Mouse (Mus musculus): ENCODE measurements around the gene Igf1r.
A peak's percentile ranks its signal among the peaks of the same experiment; 100 is the strongest.

The Igf1r gene

GRCm38 (mm10) chr7:68054498-68054897 is 101.9 kb downstream of the Igf1r start:
- no peak for DNase-seq (ENCODE audit: low spot score)

DNA sequence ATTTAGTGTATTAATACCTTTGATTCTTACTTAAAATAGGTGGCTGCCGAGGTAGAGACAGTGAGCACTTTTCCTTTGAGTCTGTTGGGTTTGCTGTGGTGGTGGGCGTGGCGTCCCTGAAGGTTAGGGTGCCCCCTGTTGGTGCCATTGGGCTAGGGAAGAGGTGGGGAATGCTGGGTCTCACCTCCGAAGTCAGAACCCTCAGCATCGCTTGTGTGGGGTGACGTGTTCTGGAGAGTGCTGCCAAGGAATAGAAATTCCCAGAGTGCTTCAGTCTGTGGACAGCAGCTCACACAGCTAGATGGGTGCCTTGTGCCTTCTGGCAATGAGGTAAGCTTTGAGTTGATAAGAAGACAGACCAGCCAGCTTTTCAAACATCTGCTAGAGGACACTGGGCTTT is 102.3 kb downstream of the Igf1r start:
- DNase-seq (ENCODE audit: low spot score): no peak

DNA sequence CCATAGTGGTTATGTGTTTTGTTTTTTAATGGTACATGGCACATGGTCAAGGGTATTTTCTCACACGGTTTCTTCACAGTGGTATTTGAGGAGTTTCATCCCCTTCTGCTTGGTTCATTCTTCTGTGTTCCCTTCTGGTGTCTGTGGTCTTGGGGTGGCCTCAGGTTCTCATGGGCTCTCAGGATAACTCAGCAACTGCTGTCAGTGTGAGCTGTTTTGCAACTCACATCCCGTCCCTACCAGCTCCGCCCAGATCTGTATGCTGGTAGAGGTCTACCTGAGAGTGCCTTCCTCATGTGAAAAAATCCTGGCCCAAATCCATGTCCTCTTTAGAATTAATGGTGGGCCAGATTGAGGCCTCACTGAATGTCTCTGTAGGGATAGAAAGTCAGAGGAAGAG is 104.4 kb downstream of the Igf1r start:
- DNase-seq (ENCODE audit: low spot score): no peak

GRCm38 (mm10) chr7:68059690-68060089 is 107.1 kb downstream of the Igf1r start:
- DNase-seq (ENCODE audit: low spot score): no peak

DNA sequence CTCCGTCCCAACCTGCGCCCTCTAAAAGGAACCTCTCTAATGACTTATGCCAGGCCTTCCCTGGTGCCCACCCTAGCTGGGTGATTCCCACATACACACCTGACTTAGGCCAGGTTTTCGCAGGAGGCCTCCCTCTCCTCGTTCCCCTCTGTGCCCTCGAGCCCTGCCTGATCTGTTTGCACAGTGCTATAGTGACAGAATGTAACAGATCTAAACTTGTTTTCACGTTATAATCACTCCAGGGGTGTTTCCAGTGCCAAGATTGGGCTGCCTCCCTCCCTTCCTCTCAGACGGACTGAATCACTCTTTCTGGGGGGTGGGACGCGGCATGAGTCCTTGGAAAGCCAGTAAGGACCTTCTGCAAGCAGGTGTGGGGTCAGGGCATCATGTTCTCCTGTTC is 108.8 kb downstream of the Igf1r start:
- no peak for DNase-seq (ENCODE audit: low spot score)

DNA sequence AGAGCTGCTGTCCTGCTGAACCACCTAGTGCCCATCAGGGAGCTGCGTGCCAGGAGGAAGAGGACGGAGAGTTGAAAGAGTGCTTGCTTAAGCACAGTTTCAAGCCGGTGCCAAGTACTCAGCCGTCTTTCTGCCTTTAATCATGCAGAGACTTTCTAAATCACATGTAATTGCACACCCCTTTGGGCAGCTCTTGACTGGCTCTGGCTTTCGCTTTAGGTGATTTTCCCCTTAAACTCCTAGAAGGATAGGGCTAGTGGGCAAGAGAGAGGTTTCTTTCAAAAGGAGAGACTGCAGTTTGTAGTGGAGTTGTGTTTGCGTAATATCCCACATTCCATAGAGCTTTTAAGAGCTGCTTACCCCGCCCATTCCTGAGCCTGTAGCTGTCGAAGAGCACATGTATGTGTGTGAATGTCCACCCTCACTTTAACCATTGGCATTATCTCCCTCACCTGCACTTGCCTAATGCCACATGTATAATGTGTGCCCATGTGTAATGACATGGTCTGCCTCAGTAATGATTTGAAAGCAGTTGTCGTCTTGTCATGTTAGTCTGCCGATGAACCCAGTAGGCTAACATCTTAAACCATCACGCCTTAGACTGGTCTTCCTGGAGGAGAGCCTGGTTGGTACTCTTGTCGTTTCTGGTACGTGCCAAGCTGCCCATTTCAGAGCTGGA is 109.7 kb downstream of the Igf1r start:
- DNase-seq (ENCODE audit: low spot score): peak; percentile 71

DNA sequence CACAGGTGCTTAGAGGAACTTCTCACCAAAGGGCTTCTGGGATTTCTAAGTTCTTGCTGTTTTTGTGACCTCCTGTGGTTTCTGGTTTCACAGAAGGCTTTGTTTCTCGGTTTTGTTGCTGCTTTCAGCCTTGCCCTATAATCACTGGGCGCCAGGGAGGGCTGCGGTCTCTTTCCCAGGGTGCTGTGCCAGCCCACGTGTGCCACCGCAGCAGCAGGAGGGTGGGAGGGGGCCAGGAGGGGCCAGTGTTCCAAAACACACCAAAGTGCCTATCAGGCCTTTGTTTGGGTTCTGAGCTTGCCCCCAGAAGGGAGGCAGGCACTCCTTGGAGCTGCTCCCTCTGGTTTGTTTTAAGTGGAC is 110.2 kb downstream of the Igf1r start:
- no peak for DNase-seq (ENCODE audit: low spot score)

DNA sequence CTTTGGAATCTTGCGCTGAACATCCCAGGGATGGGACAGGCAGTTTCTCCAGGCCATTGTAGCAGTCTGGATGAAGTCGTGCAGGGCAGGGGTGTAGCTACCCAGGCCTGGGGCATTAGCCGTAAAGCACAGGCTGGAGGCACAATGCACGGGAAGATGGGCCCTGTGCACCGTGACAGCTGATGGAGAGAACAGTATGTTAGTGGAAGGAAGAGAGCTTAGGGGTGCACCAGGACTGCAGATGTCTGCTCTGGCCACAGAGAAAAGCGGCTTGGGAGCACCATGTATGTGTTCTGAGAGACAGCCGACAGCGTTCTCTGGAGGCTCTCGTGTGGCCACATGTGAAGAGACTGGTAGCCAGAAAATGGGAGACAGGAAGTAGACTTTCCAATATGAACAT is 111.1 kb downstream of the Igf1r start:
- no peak for DNase-seq (ENCODE audit: low spot score)

- DNase-seq (ENCODE audit: low spot score): no peak
These were observed 111.5 kb downstream of the Igf1r start for GRCm38 (mm10) chr7:68064120-68064519.

GRCm38 (mm10) chr7:68064647-68065362 is 112.2 kb downstream of the Igf1r start:
- peak; percentile 77 for DNase-seq (ENCODE audit: low spot score)

- no peak for DNase-seq (ENCODE audit: low spot score)
These were observed 113.3 kb downstream of the Igf1r start for GRCm38 (mm10) chr7:68065904-68066303.

DNA sequence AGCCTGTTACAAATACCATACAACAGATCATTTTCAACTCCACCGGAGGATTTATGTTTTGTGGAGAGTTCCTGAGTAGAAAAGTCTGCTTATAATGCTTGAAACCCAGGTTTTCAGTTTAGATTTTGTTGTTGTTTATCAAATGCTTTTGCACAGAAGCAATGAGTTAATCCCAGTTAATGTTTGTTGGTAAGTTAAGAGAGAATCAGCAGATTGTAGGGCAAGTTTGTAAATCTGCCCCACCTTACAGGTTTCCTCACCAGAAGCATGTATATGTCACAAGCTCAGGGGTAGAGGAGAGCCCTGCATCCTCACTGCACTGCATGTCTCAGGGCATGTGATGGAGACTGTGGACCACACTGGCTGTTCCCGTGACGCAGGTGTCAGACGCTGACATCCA is 114.7 kb downstream of the Igf1r start:
- no peak for DNase-seq (ENCODE audit: low spot score)

DNA sequence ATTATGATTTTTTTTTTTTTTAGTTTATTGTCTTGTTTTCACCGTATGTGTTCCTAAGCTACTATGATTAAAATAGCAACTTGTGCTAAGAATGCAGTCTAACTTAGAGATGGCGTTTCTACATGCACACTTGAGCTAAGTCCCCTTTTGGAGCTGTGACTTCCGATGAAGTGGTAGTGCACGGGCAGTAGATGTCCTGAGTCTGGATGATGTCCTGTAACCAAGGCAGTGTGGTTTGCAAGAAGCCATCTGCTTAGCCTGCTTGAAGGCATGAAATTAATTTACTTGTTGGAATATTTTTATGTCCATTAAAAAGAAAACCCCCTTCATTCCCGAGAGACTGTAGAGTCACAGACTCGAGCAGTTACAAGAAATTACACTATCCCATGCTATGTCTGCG is 116.7 kb downstream of the Igf1r start:
- DNase-seq (ENCODE audit: low spot score): no peak

DNA sequence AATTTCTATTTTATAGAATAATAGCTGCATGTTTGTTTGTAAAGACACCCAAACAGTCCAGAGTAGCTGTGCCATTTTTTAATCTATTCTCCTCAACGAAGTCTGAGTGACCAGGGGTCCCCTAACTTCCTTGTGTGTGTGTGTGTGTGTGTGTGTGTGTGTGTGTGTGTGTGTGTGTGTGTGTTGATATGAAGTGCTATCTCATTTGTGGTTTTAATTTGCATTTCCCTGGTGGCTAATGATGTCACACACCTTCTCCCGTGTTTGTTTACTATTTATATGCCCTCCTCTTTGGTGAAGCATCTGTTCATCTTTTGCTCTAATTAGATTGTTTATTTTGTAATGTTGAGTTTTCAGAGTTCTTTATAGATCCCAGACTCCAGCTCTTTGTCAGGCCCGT is 117.4 kb downstream of the Igf1r start:
- DNase-seq (ENCODE audit: low spot score): no peak

DNA sequence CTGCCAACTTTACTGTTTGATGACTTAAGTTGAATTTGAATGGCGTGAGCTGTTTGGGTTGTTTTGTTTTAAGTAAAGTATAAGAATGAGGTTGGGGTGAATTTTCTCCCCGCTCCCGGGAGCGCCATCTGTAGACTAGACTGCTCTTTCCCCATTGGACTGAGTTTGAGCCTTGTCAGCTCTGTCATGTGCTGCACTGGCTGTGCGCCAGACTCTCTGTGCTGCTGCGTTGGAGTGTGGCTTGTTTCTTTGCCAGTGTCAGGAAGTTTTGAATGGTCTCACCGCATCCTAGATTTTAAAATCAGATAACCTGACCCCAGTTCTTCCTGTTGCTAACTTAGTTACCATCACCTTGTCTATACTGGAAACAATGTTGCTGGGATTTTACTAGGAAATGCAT is 118.0 kb downstream of the Igf1r start:
- peak; percentile 69 for DNase-seq (ENCODE audit: low spot score)

DNA sequence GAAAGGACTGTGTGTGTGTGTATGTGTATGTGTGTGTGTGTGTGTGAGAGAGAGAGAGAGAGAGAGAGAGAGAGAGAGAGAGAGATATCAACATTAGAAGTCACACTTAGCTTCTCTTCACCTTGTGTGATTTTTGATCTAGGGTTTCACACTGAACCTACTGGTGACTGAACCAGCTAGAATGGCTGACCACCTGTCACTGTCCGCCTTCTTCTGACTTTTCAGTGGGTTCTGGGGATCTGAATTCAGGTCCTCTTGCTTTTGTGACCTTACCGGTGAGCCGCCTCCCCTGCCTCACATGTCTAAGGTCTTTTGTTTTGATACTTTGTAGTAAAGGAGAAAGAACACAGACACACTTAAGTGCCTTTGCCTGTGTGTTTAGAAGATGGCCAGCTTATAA is 118.4 kb downstream of the Igf1r start:
- DNase-seq (ENCODE audit: low spot score): no peak

- no peak for DNase-seq (ENCODE audit: low spot score)
These were observed 119.1 kb downstream of the Igf1r start for GRCm38 (mm10) chr7:68071749-68072148.

DNA sequence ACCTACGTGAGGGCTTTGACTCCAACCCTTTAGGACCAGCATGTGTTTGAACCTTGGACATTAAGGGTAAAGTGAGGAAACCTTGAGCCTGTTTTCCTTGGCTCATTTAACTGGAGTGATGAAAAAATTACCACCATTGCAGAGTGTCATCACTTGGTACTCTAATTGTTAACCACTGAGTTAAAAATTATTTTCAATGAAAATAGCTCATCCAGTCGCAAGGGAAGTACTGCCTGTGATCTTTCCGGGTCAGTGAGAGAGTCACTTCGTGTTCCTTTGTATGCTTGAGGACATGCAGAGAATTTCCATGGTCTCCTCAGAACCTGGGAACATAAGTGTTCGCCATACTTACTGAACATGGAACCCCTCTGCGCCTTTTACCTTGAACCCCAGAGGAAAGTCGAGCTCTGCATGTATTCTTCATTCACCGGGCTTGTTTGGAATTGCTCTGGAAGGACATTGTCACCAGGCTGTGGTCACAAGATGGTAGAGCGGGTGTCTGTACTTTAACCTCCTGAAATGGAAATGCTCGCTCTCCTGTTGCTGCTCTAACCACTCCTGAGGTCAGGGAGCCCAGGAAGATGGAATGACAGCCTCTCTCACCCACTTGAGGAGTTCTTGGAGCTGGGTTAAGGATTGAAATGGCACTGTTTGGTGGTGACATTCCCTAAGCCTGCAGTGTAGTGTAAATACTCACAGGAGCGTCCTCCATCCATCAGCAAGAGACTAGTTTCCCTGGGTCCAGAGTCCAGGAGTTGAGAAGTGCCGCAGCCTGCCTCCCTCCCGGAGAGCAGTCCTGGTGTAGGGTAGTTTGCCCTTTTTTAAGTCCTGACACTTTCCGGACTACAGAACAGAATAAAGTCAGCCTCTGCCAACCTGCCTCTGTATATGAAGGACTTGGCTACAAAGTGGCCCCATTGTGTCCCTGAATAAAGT is 120.2 kb downstream of the Igf1r start:
- no peak for DNase-seq (ENCODE audit: low spot score)

- DNase-seq (ENCODE audit: low spot score): no peak
These were observed 120.8 kb downstream of the Igf1r start for GRCm38 (mm10) chr7:68073460-68073806.

- no peak for DNase-seq (ENCODE audit: low spot score)
These were observed 122.1 kb downstream of the Igf1r start for GRCm38 (mm10) chr7:68074748-68075147.

GRCm38 (mm10) chr7:68075401-68075800 is 122.8 kb downstream of the Igf1r start:
- no peak for DNase-seq (ENCODE audit: low spot score)

- peak; percentile 84 for DNase-seq (ENCODE audit: low spot score)
These were observed 127.7 kb downstream of the Igf1r start for GRCm38 (mm10) chr7:68080122-68080845.
